Mouse (Mus musculus) left cerebral cortex, adult 8-10 months (tissue): ENCODE results near the gene Cenpv. TPM values are rescaled to one million over a fixed set of nuclear protein-coding genes. Genes with fewer than 3 reads are reported as not detected.

Experiments
- DNase-seq, 2 experiments: peaks; one replicate each; pipeline ENCODE4 v3.0.0; 2022; ENCODE audit warnings: low spot score in 2 of 2
- total RNA-seq, 4 experiments: library from RNA; stranded (reverse); gene quantifications; 2 replicates each; pipeline ENCODE4 v1.2.4; 2022

Gene Cenpv
- total RNA-seq: 10 to 100 TPM; 29.2 to 35.6 (median 31.8) TPM

DNA sequence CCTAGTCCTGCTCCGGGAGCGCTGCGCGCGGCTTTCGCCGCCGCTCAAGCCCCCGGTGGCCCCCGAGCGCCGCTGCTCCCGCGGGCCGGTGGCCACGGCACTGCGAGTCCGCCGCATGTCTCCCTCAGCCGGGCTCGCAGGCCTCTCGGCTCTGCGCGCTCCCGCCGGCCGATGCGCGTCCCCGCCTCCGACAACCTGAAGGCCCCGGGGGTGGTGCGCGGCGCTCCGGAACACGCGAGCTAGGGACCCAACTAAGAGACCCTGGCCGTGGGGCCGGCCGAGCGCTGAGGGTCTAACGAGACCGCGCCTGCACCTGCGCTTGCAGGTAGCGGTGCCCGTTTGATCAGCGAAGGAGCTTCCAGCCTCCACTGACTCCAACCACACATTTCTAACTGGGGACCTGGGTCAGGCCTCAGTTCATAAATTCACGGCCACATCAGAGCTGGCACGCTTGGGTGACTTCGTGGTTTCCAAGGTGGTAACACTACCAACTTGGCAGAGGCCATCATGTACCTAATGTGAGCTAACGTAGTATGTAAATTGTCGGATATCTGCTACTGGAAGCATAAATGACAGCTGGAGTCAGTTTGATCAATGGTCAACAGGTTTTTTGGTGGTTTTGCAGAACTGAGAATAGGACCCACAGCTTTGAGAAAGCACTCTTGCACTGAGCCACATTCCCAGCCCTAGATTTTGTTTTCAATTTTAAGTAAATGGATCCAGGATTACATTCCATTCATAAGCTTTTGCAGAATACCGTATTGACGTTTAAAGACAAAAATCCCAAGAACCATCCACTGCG, at the start of gene Cenpv:
Cenpv (minus strand) TSS at position 173 of the 802 bp plus-strand sequence.
- DNase-seq: peak; percentile 50 to 72

DNA sequence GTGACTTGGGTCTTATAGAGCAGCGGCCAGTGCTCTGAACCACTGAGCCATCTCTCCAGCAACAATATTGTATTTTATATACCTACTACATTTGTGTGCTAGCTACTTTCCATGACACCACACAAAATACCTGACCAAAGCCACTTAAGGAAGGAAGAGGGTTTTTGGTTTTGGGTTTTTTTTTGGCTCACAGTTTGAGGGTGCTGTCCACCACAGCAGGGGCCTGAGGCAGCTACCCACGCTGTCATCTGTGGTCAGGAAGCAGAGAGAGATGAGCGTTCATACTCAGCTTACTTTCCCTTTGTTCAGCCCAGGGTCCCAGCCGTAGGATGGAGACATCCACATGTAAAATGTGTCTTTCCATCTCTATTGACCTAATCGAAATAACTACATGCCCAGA, 48.0 kb upstream of the Cenpv start:
- no peak for DNase-seq

DNA sequence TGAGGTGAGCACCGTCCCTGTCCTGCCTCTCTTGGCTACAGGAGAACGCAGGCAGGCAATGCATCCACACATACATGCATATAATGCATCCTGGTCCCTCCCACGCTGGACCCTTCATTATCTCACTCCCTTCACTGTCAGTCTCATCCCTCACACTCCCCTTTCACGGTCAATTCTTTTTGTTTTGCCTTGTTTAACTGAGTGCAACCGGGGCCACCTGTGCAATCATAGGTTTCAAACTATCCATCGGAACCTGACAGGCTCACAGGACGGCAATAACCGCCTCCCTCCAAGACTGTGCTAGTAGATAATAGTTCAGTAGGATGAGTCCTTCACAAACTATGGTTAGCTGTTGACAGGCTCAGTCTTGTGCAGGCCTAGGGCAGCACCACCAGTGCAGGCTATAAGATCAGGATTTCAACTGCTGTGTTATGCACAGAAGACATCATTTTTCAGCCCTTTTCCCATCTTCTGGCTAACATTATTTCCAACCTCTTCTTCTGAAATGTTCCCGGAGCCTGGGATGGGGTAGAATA, 45.7 kb upstream of the Cenpv start:
- no peak for DNase-seq

DNA sequence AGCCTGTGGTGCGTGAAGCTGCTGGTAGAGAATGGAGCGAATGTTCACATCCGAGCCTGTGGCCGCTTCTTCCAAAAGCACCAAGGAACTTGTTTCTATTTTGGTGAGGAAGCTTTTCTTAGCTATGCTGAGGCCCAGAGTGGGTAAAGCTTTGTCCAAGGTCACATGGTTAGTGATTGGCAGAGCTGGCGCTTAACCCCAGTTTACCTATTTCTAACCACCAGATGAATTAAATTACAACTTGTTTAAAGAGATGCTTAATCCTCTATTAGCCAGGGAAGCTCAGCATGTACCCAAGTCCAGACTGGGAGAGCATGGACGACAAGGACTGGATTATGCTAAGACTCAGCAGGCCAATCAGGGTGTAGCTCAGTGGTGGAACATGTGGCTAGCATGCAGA, 44.0 kb upstream of the Cenpv start:
- no peak for DNase-seq

DNA sequence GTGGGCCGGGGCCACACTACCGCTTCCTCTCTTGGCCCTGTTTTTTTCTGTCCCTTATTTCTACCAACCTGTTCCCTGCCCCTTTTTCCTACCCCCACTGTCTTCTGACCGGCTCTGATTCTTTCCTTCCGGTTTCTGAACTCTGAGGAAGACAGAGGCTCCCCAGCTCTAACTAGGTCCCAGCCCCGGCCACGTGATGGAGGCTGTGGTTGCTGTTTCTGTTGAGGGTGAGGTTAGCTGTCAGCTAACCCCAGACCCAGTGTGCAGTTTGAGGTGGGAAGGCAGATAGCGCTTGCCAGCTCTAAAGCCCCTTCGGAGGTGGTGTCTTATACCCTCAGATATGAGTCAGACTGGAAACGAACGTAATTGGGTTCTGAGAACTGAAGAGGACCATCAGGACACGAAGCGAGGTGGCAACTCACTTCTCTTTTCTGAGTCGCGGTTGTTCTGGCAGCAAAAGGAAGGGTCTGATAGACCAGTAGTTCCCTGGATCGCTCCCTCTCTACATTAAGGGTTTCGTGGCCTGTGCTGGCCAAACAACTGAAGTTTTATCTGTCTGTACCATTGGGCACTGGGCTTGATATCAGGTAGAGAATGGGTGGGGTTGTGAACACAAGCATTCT, 37.6 kb upstream of the Cenpv start:
- peak in 1 of 2 experiments; percentile 34 for DNase-seq

DNA sequence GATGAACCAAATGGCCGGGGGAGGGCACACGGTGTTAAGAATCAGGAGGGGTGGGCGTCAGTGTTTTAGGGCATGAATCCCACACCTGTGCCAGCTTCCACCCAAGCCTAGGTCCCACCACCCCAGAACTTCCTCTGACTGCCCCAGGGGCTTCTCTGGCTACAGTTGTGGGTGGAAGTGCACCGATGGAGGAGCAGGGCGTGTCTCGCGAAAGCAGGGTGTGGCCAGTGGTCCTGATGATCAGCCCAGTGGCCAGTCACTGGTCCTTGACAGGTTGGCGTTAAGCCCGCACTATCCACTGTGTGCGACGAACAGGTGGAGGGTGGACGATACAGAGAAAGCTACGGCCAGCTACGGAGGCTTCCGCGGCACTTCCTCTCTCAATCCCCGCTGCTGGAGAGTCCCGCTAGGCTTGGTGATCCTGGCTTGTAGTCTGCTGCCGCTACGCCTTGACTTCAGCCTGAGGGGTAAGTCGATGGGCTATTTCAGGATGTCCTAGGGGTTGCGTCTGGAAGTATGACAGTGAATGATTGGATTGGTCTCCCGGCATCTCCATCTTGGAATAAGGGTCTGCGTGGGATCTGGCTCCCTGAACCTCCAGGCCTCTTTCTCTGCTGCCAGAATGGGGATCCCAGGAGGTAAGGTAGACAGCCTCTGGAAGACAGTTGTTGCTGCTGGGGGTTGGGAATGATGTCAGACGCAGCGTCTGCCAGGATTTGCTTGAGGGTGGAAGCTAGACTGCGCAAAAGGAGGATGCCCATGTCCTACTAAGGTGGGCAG, 36.8 kb upstream of the Cenpv start:
- DNase-seq: peak; percentile 50 to 57

DNA sequence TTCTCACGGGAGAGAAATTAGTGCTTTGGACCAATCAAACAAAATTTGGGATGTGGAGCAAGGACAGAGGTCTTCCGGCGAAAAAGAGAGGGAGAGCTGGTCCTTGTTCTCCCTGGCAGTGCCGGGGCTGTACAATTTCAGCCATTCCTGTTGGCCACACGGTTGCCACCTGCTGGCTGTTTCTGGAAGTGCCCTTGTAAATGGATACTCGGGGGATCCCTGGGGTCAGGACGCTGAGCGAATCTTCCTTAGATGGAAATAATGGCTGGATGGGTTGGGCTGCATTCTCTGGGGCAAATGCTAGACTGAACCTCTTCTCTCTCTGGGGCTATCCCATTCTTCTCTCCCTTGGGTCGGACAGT, 36.2 kb upstream of the Cenpv start:
- peak; percentile 64 to 92 for DNase-seq

DNA sequence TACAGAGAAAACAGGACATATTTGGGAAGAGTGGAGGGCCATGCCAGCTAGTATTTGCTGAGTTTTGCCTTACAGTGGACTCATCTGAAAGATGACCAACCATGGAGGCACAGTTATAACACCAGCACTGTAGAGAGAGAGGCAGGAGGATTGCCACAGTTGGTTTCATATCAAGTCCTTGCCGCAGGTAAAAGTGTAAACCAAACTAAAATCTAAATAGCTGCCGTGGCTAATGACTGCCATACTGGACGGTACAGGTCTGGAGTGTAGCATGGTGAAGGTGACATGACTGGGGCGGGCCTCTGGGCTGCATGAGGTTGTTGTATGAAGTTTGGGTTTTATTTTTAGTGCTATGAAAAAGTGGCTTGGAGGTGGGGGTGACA, 35.6 kb upstream of the Cenpv start:
- no peak for DNase-seq

DNA sequence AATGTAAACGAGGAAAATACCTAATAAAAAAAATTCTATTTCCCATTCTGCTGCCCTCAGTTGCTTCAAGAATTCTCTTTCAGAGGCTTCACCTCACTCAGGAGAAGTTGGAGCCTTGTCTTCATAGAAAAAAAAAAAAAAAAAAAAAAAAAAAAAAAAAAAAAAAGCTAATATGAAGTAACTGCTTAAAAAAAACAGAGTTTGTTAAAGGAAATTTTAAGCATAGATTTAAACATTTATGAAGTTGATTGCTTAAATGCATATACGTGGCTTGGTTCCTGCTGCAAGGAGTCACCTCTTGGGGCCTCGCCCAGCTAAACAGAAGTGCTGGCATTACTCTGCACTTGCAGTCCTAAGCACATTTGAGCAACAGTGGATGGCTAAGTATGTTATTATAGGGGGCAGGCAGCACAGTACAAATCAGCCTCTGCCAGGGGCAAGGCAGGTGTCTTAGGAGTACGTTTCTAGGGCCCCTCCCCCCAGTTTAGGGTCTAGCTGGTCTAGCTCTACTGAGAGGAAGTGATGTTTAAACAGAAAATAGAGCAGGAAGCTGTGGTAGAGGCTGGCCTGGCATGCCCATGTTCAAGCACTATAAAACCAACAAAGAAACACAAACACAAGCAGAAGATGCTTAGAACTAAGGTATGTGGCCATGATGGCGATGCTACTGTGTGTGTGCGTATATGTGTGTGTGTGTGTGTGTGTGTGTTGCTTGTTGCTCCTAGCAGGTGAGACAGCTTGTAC, 35.1 kb upstream of the Cenpv start, which contains the start of gene Trpv2:
Trpv2 (plus strand) TSS at position 528 of the 744 bp plus-strand sequence.
- DNase-seq: no peak

DNA sequence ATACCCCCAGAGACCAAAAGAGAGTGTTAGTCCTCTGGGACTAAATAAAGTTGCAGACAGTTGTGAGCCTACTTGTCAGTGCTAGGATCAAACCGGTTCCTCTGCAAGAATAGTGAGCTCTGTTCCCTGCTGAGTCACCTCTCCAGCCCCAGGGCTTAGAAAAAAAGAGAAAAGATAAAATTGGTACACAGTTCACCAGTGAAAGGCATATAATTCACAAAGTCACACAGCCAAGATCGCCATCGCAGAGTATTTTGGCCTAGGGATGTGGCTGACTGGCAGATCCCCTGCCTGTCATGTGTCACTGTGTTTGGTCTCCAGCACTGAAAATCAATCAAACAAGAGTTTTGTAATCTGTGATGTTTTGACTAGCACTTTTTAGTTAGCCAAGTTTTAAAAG, 29.2 kb upstream of the Cenpv start:
- no peak for DNase-seq

DNA sequence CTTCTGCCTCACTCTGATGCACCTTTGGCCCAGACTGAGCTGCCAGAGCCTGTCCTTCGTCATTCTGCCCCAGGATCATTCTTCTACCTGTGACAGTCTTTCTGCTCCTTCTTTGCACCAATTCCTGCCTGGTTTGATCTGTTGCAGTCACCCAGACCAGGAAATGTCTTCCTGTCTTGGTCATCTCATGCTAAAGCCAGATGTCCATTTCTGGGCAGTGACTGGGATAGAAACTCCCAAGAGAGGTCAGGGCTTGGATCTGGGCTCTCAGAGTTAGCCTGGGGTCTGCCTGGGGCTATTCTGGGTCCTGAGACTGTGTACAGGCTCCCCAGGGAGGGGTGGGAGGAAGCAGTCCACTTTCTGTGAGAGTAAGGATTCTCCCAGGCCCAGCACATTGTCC, 27.1 kb upstream of the Cenpv start:
- DNase-seq: no peak

DNA sequence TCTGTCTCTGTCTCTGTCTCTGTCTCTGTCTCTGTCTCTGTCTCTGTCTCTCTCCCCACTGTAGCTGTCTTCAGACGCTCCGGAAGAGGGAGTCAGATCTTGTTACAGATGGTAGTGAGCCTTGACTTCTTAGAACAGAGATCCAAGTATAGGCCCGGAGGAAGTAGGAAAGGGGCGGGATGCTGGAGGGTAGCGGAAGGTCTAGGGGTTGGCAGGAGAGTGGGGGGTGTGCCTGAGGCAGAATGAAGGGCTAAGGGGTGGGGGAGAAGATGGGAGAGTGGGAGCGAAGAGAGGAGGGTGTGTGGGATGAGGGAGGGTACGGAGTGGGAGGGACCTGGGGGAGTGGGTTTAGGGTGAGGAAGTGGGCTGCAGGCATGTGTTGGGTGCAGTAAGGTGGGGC, 26.7 kb upstream of the Cenpv start:
- no peak for DNase-seq

DNA sequence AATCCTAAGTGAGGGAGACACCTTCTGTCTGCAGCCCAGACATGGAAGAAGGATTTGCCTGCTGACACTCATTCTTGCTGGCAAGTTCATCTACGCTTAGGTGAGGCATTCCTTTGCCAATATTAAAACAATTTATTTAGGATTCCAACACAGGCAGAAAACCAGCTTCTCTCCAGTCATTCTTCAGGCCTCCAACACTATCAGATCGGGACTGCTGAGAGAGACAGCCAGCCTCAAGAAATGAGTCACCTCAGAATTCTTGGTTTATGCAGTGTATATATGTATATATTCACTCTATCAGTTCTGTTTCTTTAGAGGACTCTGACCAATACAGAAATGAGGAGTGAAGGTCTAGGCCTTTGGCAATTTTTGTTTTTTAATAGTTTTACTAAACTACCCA, 24.5 kb upstream of the Cenpv start:
- DNase-seq: no peak

DNA sequence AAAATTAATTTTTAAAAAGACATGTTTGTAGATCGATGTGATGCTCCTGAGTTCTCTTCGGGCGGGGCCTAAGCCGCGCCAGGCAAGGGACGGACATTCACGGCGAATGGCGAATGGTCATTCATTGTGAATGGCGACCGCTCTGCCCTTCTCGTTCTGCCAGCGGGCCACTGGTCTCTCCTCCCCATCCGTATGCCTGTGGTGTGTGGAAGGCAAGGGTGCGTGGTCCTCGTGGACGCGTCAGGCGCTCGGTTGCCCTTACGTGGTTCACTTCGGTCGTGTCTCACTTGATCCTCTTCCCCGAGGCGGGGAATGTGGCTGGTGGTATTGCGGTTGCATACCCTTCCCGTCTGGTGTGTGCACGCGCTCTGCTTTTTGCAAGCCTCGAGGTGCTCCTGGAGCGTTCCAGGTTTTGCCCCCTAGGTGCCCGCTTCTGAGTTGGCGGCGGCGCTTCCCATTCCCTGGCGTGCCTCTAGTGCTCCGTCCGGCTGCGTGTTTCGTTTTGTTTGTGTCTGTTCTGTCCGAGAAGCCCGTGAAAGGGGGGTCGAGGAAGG, 21.5 kb upstream of the Cenpv start:
- DNase-seq: no peak

DNA sequence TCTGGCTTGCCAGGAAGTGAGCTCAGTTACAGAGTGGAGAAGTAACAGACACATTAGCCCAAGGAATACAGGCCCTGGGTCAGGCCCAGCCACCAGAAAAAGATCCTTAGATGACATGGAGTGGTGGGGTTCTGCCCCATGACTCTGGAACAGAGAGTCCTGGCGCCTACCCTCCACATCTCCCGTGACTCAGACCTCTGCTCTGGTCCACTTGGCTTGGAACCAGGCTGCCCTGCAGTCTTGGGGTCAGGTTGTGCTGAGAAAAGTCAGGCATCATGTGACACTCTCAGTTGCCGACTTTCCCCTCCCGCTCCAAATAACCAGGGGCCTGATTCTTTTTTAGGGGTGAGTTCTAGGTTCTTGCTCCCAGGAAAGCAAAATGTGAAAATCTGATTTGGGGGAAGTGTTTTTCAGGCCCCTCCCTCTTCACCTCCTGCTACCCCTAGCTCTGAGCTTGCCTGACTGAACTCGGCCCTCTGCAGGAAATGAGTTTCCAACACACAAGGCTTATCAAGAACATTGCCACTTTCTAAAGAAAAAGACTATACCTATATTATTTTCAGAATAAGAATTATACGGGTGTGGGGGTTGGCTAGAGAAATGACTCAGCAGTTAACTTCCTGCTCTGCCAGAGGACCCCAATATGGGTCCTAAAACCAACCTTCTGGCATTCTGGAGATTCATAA, 20.0 kb upstream of the Cenpv start:
- DNase-seq: no peak

DNA sequence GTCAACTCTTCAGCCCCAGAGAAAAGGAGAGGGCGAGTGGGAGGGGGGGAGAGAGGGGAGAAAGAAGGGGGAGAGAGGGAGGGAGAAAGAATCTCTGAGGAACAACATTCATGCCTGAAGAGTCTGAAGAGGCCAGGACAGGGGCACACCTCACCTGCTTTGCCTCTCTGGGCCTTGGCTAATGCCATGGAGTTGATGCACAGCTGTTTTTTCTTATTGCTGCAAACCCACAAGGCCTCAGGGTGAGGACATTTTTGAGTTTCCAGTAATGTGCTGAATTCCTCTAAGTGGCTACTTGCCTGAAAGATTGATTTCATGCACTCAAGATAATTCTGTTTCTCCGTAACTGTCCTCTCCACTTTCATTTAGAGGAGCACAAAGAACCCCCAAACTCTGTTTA, 19.1 kb upstream of the Cenpv start:
- no peak for DNase-seq

DNA sequence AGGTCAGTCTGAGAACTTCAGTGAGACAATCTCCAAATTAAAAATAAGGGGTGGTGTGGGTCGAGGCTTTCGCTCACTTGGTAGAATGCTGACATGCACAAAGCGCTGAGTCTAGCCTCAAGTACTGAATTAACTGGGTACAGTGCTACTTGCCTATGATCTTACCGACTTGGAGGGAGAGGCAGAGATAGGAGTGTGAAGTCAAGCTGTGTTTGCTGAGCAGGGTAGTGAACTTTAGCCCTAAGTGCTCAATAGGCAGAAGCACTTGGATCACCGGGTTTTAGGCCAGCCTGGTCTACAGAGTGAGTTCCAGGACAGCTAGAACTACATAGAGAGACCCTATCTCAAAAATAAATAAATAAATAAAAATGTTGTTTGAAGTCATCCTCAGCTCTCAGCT, 18.1 kb upstream of the Cenpv start:
- DNase-seq: no peak

DNA sequence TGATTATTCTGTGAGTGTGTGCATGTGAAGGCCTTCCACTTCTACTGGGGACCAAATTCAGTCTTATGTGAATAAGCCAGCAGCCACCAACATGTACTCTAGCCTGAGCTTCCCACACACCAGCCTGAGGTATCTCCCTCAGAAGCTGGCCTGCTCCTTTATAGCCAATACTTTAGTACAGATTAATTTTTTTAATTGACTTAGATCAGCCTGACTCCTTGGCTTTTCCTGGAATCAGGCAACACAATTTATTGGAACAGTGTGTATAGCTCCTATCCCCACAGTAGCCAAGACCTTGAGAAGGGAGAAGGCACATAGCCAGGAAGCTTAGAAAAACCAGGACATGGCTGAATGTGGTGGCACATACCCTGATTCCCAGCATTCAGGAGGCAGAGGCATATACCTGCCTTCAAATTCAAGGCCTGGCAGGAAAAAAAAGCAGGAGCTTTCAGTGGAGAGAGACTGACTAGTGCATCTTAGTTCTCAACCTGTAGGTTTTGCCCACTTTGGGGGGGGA, 16.9 kb upstream of the Cenpv start:
- no peak for DNase-seq

DNA sequence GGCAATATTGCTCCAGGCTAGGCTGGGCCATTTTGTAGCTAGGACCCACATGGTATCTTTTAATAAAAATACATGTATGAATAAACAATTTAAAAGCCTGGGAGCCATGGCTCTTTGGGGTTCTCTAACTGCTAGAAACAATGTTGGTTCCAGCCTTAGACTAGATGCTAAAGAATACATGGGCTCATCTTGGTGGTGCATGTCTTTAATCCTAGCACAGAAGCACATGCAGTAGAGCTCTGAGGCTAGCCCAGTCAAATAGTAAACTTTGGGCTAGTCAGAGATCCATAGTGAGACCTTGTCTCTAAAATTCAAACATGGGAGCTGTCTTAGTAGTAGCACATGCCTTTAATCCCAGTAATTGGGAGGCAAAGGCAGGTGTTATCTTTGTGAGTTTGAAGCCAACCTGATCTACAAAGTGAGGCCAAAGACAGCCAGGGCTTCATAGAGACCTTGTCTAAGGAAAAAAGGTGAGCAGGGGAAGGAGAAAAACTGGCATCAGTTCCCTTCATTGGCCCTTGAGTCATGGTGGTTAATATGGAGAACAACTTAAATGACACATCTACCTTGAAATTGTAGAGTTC, 16.0 kb upstream of the Cenpv start:
- no peak for DNase-seq
